Mouse (Mus musculus) erythroblast, embryonic 14.5 days (primary cell): Measurements from ENCODE around the gene Klc3.

Experiments used
- GATA1 ChIP-seq: IDR thresholded peaks from 2 replicates; pipeline ENCODE4 v1.6.1; 2012; ENCODE audit warnings: low read length, inconsistent platforms, mixed read lengths
- TAL1 ChIP-seq: IDR thresholded peaks from 3 replicates; pipeline ENCODE4 v1.6.1; 2012; ENCODE audit warnings: low read length, inconsistent platforms, mixed read lengths

- no peak for TF ChIP-seq GATA1
- no peak for TF ChIP-seq TAL1
Measured at GRCm38 (mm10) chr7:19420821-19421636, 17.1 kb upstream of the Klc3 start.
